Mouse (Mus musculus) 3134 (cell line): ENCODE data around the gene C730034F03Rik.
A peak's percentile ranks its signal among the peaks of the same experiment; 100 is the strongest.
"Not testable (repeated sequence)": the region's sequence is repeated elsewhere in the genome, so short reads cannot be mapped to it uniquely, and the experiment has no call there.

Source experiments
- DNase-seq: peaks from one replicate; pipeline ENCODE4 v3.0.0-alpha.2; 2011; ENCODE audit warnings: low spot score; ENCODE audit not compliant: insufficient read length; ENCODE audit errors: extremely low read depth

Gene C730034F03Rik

GRCm38 (mm10) chr15:89429352-89430221 lies at the start of gene C730034F03Rik, which contains the start of the genes Gm44502 and Chkb:
C730034F03Rik (plus strand) TSS chr15:89429589.
Gm44502 (minus strand) TSS chr15:89429696.
Chkb (minus strand) TSS chr15:89429908.
- peak; percentile 96 for DNase-seq

GRCm38 (mm10) chr15:89384617-89385016 lies 44.8 kb upstream of the C730034F03Rik start, which contains the start of gene Klhdc7b:
Klhdc7b (plus strand) TSS chr15:89384917.
- DNase-seq: no peak

- DNase-seq: no peak
These were observed 42.3 kb upstream of the C730034F03Rik start for GRCm38 (mm10) chr15:89387127-89387526.

GRCm38 (mm10) chr15:89390081-89390480 lies 39.3 kb upstream of the C730034F03Rik start:
- no peak for DNase-seq

GRCm38 (mm10) chr15:89396883-89397282 lies 32.5 kb upstream of the C730034F03Rik start:
- DNase-seq: no peak

- no peak for DNase-seq
These were observed 31.2 kb upstream of the C730034F03Rik start for GRCm38 (mm10) chr15:89398146-89398545.

- no peak for DNase-seq
These were observed 29.7 kb upstream of the C730034F03Rik start for GRCm38 (mm10) chr15:89399716-89400115.

GRCm38 (mm10) chr15:89402471-89402870 lies 26.9 kb upstream of the C730034F03Rik start:
- DNase-seq: no peak

- DNase-seq: no peak
These were observed 24.4 kb upstream of the C730034F03Rik start for GRCm38 (mm10) chr15:89404831-89405623.

GRCm38 (mm10) chr15:89406691-89407090 lies 22.7 kb upstream of the C730034F03Rik start:
- DNase-seq: no peak

GRCm38 (mm10) chr15:89410118-89410517 lies 19.3 kb upstream of the C730034F03Rik start, which contains the start of gene Syce3:
Syce3 (minus strand) TSS chr15:89410503.
- no peak for DNase-seq

GRCm38 (mm10) chr15:89415282-89415681 lies 14.1 kb upstream of the C730034F03Rik start:
- DNase-seq: no peak

GRCm38 (mm10) chr15:89421938-89422337 lies 7.5 kb upstream of the C730034F03Rik start:
- DNase-seq: no peak

GRCm38 (mm10) chr15:89424621-89425020 lies 4.8 kb upstream of the C730034F03Rik start:
- no peak for DNase-seq

- DNase-seq: no peak
These were observed 3.7 kb upstream of the C730034F03Rik start, which contains the start of gene Cpt1b for GRCm38 (mm10) chr15:89425711-89426121. Cpt1b (minus strand) TSS chr15:89425863.

- DNase-seq: no peak
These were observed 2.7 kb upstream of the C730034F03Rik start for GRCm38 (mm10) chr15:89426716-89427115.

GRCm38 (mm10) chr15:89428136-89428790 lies 1.1 kb upstream of the C730034F03Rik start:
- no peak for DNase-seq

- DNase-seq: no peak
These were observed 503 bp upstream of the C730034F03Rik start for GRCm38 (mm10) chr15:89428821-89429351.

GRCm38 (mm10) chr15:89430341-89430740 lies 952 bp downstream of the C730034F03Rik start:
- DNase-seq: no peak

- DNase-seq: not testable (repeated sequence)
These were observed 1.4 kb downstream of the C730034F03Rik start for GRCm38 (mm10) chr15:89430771-89431170.
